Mouse (Mus musculus) T-helper 2 cell (primary cell): Measurements from ENCODE around the gene Mrgpra6.

Experiments
- in situ Hi-C: fragments of 300-600 bp; cut with MboI, MseI; formaldehyde crosslinking; loops from one replicate; pipeline ENCODE4 v1.15.1; 2025; ENCODE audit warnings: high pct_unique_total_duplicates

Mrgpra6 gene

GRCm38 (mm10) chr7:47204830-47205229, at the start of gene Mrgpra6:
Gene Mrgpra6 (minus strand): TSS chr7:47204920.
- in situ Hi-C loops, result no loop called here

DNA sequence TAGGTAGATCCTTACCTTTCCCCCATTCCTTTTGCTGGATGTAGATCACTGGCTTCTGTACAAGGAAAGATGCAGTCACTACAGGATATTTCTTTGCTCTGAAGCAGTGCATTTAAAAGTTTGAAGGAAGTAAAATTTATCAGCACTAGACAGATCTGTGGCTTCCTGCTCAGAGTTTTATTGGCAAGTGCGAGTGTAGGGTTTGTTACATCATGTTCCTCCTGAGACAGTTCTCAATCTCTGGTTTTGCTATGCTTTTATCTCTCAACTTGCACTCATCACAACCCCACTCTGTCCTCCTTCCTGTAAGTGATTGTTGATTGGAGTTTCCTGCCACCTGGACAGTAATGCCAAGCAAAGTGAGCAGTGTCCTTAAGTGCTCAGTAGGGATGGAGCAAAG, 48.0 kb upstream of the Mrgpra6 start, which contains the start of gene Mrgpra9:
Gene Mrgpra9, minus strand, starts transcription at position 79 of the 400 bp plus-strand sequence.
- in situ Hi-C loops, result no loop called here

GRCm38 (mm10) chr7:47244658-47245057, 39.9 kb upstream of the Mrgpra6 start:
- in situ Hi-C loops, result no loop called here

- in situ Hi-C loops, result no loop called here
Measured at GRCm38 (mm10) chr7:47195271-47195670, 9.4 kb downstream of the Mrgpra6 start.

DNA sequence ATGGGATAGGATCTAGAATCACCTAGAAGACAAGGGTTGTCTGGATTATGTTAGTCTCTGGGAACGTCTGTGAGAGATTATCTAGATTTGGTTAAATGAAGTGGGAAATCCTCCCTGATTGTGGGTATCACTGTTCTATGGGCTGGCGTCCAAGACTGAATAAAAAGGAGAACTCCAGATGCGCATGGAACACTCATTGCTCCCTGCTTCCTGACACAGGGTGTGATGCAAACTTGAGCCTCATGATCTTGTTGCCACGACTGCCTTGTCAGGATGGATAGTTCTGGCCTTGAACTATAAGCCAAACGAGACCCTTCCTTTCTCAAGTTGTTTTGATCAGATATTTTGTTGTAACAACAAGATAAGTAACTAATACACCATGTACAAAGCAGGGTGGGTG, 33.9 kb downstream of the Mrgpra6 start:
- in situ Hi-C loops, result no loop called here

DNA sequence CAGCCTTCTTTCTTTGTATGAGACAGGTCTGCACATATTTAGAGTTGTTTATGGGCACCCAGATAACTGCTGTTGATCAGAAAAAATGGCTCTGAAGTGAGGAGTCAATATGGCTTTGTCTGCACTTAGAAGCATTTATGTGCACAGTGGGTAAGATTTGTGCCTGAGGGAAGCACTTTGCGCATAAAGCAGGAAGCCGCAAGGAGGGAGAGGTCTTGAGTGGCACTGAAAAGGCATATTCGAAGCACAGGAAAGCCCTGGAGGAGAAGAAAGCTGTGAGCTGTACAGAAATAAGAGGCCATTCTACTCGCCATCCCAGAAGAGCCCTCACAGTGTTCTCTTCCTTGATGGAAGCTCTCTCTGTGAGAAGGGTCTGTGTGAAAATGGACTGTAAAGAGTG, 39.7 kb downstream of the Mrgpra6 start:
- in situ Hi-C loops, result no loop called here

- in situ Hi-C loops, result no loop called here
Measured at GRCm38 (mm10) chr7:47163203-47163602, 41.5 kb downstream of the Mrgpra6 start.

DNA sequence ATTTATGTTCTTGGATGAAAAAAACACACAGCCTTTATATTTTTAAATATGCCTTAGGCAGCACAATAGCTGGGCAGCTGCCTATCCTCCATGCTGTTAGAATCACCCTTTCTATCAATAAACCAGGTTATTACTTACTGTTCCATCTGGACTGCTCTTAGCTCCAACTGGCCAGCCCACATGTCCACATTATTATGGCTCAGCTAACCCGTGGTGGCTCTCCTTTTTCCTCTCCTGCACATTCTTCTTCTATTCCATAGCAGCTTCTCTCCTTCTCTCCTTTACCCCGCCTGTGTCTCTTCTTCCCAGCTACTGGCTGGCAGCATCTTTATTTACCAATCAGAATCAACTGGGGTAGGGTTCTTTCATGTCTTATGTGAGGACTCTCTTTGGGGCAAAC, 46.3 kb downstream of the Mrgpra6 start:
- in situ Hi-C loops, result no loop called here

DNA sequence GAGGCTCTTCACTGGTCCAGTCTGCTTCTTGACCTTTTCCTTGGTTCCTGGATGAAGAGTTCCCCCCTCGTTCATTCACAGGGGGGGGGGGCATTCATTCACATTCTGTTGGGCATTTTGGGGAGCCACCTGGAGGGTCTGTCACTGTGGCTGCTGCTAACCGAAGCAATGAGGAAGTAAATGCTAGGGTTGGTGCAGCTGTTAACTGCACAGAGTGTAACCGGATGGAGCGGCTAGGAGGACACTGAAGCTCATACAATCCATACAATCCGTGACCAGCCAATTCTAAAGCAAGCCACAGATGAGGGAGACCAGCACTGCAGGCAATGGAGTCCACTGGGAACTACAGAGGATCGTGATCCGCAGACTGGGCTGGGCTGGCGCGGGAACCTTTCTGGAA, 47.0 kb downstream of the Mrgpra6 start:
- in situ Hi-C loops, result no loop called here

- in situ Hi-C loops, result no loop called here
Measured at GRCm38 (mm10) chr7:47155849-47156248, 48.9 kb downstream of the Mrgpra6 start.

- in situ Hi-C loops, result no loop called here
Measured at GRCm38 (mm10) chr7:47155396-47155795, 49.3 kb downstream of the Mrgpra6 start.

DNA sequence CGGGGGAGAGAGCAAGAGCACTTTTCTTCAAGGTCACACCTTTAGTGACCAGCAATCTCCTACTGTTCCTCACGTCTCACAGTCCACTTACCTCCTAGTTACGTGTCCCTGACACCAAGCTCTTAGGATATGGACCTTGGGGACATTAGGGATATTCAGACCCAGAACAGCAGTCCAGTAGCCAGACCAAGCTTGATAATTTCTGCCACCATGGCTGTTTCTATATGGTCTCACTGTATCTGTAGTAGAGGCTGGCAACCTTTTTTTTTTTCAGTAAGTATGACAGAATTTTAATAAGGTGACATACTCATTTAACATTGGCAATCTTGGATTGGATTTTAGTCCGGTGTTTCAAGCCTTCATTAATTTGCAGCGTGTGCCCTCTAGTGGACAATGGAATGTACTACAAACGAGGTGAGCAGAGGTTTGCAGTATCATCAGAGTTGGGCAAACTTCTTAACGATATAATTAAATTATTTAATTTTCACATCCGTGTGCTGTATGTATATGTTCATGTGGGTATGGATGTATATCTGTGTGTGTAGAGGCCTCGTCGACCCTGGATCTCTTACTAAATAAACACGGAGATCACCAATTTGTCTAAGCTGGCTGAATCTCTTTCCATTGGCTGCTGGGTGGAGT, 54.2 kb downstream of the Mrgpra6 start:
- in situ Hi-C loops, result loop anchor here (5.0 kb wide), 1 partner anchor 188 kb away; no protein-coding TSS in a partner anchor

DNA sequence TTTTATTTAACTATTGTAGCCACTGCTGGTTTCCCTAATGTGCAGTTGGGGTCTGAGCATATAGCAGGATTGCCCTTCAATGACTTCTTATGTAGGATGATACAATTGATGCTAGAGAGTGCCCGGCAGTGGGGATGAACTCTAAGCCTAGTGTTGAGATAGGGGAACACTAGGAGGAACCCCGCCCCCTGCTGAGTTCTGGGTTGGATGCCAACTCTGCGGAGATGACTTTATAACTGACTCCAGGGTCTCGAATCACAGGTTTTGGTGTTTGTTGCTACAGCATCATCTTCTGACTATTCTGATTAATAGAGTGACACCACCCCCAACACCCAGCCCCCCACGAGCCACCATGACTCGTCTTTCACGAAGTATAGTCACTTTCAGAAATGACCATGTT, 56.4 kb downstream of the Mrgpra6 start:
- in situ Hi-C loops, result loop anchor here (5.0 kb wide), 1 partner anchor 51 kb away; no protein-coding TSS in a partner anchor

- in situ Hi-C loops, result loop anchor here (5.0 kb wide), 1 partner anchor 49 kb away; no protein-coding TSS in a partner anchor
Measured at GRCm38 (mm10) chr7:47146034-47146812, 58.5 kb downstream of the Mrgpra6 start.

DNA sequence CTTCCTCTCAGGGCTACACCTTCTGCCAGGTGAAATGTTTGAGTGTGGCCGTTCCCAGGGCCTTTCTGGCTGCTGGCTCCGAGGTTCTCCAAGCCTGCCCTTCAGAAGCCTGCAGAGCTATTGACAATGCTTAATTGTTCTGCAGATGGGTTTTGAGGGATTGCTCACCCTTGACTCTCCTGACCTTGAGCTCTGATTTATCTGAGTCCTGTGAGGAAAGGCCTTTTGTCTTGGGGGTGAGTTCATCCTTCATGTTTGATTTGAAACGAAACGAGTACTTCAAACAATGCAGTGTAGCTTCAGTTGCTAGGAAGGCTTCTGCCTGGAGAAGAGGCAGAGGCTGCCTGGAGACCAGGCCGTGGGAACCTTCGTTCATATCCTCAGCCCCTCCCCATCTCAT, 60.4 kb downstream of the Mrgpra6 start:
- in situ Hi-C loops, result no loop called here

DNA sequence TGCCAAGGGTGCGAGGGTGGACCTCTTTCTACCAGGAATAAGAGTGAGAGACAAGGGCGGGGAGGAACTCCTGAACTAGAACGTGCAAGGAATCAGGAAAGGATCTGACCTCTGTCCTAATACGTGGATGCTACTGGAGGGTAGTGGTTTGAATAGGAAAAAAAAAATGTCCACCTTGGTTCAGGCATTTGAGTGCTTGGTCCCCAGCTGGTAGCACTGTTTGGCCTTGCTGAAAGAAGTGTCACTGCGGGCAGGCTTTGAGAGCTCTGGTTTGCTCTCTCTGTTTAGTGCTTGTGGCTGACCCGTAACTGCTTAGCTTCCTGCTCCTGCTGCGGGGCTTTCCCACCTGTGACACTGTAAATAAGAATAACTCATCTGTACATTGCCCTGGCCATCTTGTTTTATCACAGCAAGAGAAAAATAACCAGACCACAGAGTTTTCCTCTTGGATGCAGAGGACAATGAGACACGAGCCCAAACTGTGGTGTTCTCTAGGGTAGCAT, 64.8 kb downstream of the Mrgpra6 start:
- in situ Hi-C loops, result no loop called here
